Mouse (Mus musculus) ES-E14 (cell line): ENCODE results near the gene Cox14. TPM values are rescaled to one million over a fixed set of nuclear protein-coding genes. Genes with fewer than 3 reads are reported as not detected.

Source experiments
- DNase-seq: peaks from one replicate; pipeline ENCODE4 v3.0.0-alpha.2; 2013; ENCODE audit warnings: low read depth, low spot score
- H3K27ac ChIP-seq: 2 replicates; pipeline ENCODE4 v1.5.1; 2012; ENCODE audit warnings: low read depth, mild to moderate bottlenecking, low read length, moderate library complexity, mixed read lengths; ENCODE audit not compliant: poor library complexity, insufficient read depth, severe bottlenecking
- H3K36me3 ChIP-seq: 2 replicates; pipeline ENCODE4 v1.6.1; 2012; ENCODE audit warnings: mild to moderate bottlenecking, low read length, moderate library complexity, mixed read lengths; ENCODE audit not compliant: control insufficient read depth, poor library complexity, insufficient read depth, severe bottlenecking
- H3K4me1 ChIP-seq, 2 experiments: fragments of 150-350 bp in 1 of 2; sonication (generic) in 1 of 2; 2 replicates each; pipeline ENCODE4 v1.6.1; 2012; ENCODE audit warnings: low read length in 2 of 2, mild to moderate bottlenecking in 1 of 2, mixed read lengths in 1 of 2; ENCODE audit not compliant: control insufficient read depth in 2 of 2, insufficient read depth in 2 of 2, poor library complexity in 1 of 2
- H3K4me3 ChIP-seq, 2 experiments: fragments of 150-350 bp in 1 of 2; sonication (generic) in 1 of 2; 2 replicates each; pipeline ENCODE4 v1.5.1; 2012; ENCODE audit warnings: low read length in 2 of 2, low read depth in 1 of 2, mild to moderate bottlenecking in 1 of 2, mixed read lengths in 1 of 2; ENCODE audit not compliant: insufficient read depth in 1 of 2, poor library complexity in 1 of 2, severe bottlenecking in 1 of 2
- H3K9ac ChIP-seq: 2 replicates; pipeline ENCODE4 v1.6.1; 2012; ENCODE audit warnings: low read depth, mild to moderate bottlenecking, low read length, mixed read lengths; ENCODE audit not compliant: poor library complexity, insufficient read depth, severe bottlenecking
- H3K9me3 ChIP-seq: fragments of 150-350 bp; sonication (generic); 2 replicates; pipeline ENCODE4 v1.6.1; 2012; ENCODE audit warnings: low read depth, mild to moderate bottlenecking, low read length; ENCODE audit not compliant: control insufficient read depth, insufficient read depth
- CHD2 ChIP-seq: IDR thresholded peaks from 2 replicates; pipeline ENCODE4 v1.6.1; 2014; ENCODE audit warnings: mild to moderate bottlenecking, low read depth, low read length, inconsistent platforms
- HCFC1 ChIP-seq: IDR thresholded peaks from 2 replicates; pipeline ENCODE4 v1.6.1; 2012; ENCODE audit warnings: low read length, inconsistent platforms, borderline replicate concordance; ENCODE audit not compliant: insufficient read depth
- MAFK ChIP-seq: IDR thresholded peaks from 2 replicates; pipeline ENCODE4 v1.6.1; 2014; ENCODE audit warnings: mild to moderate bottlenecking, low read depth, low read length, inconsistent platforms; ENCODE audit not compliant: insufficient read depth
- ZC3H11A ChIP-seq: IDR thresholded peaks from 2 replicates; pipeline ENCODE4 v1.6.1; 2012; ENCODE audit warnings: low read depth, mild to moderate bottlenecking, inconsistent platforms, low read length, borderline replicate concordance
- ZNF384 ChIP-seq: IDR thresholded peaks from 2 replicates; pipeline ENCODE4 v1.6.1; 2012; ENCODE audit warnings: low read depth, low read length, inconsistent platforms
- in situ Hi-C, 2 experiments: fragments of 600-800 bp; cut with MboI; formaldehyde crosslinking; loops; one replicate each; pipeline ENCODE4 v1.15.1; 2025; ENCODE audit warnings: low sequenced_read_pairs in 2 of 2, inconsistent platforms in 1 of 2; ENCODE audit not compliant: unreplicated experiment in 2 of 2
- total RNA-seq: library from RNA; depleted of rRNA; stranded (reverse); fragments of 300-350 nt; gene quantifications from 2 replicates; pipeline ENCODE4 v1.2.3, GENCODE M21; 2012

Gene Cox14
- total RNA-seq, 1 experiment = 86.6 TPM

DNA sequence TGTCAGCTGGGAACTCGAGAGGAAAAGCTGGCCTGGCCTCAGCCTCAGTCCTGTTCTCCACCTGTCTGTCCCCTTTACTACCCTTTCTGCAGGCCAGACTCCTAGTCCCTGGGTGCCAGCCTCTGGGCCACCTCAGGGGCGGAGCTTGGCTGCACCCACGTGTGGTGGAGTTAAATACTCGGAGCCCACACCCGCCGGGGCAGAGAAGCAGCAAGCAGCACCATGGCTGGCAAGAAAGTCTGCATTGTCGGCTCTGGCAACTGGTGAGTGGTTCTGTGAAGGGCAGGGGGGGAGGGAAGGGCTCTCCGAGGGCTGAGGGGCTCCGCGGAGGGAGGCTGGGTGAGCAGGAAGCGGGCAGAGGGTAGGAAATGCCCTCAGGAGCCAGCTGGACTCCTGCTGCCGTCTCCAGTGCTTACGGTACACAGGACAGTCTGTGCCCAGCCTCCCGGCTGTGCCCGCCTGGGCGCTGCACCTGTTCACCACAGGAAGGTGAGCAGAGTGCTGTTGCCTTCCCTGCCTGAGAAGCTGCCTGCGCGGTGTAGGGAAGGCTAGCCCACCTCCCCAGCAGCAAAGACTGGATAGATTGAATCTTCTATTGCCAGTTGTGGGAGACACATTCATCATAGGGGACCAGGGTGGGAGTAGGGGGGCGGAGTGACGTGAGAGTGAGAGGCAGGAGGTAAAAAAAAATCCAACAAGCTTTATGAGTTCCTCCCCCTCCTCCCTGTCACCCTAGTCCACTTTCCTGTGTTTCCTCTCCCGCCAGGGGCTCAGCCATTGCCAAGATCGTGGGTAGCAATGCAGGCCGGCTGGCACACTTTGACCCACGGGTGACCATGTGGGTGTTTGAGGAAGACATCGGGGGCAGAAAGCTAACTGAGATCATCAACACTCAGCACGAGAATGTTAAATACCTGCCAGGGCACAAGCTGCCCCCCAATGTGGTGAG lies 7.8 kb upstream of the Cox14 start, which contains the start of gene Gpd1:
Gene Gpd1 (plus strand): TSS at position 130 of the 949 bp plus-strand sequence.
- no peaks in the 10 kb centered on the region for H3K9me3 ChIP-seq
- H3K9ac ChIP-seq = no peak within 1 kb of the TSS
- in situ Hi-C loops = loop anchor here in 1 of 2 experiments (10.0 kb wide), 1 partner anchor 187 kb away; no protein-coding TSS in a partner anchor
- peaks cover 11% of the 10 kb centered on the region for H3K36me3 ChIP-seq
- DNase-seq = no peak
- no peak within 1 kb of the TSS for H3K4me3 ChIP-seq
- no peak within 1 kb of the TSS for H3K27ac ChIP-seq
- TF ChIP-seq ZNF384 = no peak
- TF ChIP-seq CHD2 = no peak
- TF ChIP-seq ZC3H11A = no peak
- TF ChIP-seq MAFK = no peak
- no peak for TF ChIP-seq HCFC1
- H3K4me1 ChIP-seq = peaks cover 0 to 28% of the 10 kb centered on the region in 2 experiments; a peak in 3 of 4 replicates

DNA sequence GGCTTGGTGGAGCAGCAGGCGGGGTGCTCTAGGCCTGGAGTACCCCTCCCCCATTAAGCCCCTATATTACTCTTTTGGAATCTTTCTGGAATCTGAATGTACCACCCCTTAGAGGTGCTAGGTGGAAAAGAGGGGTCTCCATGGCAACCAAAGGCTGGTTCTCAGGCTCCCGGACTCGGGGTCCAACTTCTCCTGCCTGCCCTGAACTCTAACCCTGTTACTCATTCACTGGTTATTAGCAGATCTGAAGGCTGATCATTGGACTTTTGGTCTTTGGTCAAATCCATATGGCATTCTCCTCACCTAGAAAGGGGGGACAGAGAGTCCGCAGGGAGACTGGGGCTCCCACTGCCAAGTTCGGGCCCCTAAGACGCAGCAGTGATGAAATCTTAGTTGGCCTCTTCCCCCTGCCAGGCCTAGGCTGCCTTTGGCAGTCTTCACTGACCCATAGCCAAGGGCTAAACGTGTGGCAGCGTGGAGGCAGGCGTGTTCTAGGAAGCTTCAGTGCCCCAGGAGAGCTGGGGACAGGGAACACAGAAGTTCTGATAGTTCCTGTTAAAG lies 6.9 kb upstream of the Cox14 start:
- Histone ChIP-seq H3K9ac (no peak overlapping the region), H3K36me3 (peaks cover 8% of the 10 kb centered on the region), H3K27ac (no peak overlapping the region), H3K4me3 (no peak overlapping the region), H3K4me1 (peaks cover 0 to 30% of the 10 kb centered on the region in 2 experiments; a peak in 2 of 4 replicates), H3K9me3 (no peaks in the 10 kb centered on the region)
- TF ChIP-seq MAFK (no peak), ZC3H11A (no peak), CHD2 (no peak), ZNF384 (no peak), HCFC1 (no peak)
- DNase-seq = no peak
- in situ Hi-C loops = loop anchor here in 1 of 2 experiments (10.0 kb wide), 1 partner anchor 186 kb away; no protein-coding TSS in a partner anchor

DNA sequence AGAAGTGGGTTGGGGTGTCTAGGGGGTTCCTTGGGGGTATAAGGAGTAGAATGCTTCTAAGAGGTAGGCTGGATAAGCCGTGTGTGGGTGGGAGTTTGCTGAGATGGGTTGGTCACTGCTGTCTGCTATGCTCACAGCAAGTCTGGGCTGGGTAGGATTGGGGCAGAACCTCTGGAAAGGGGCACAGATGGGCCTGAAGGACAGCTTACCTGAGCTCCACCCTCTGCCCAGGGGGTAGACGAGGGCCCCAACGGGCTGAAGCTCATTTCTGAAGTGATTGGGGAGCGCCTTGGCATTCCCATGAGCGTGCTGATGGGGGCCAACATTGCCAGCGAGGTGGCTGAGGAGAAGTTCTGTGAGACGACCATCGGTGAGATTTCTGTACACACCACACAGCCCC lies 5.6 kb upstream of the Cox14 start:
- no peak overlapping the region for H3K9ac ChIP-seq
- in situ Hi-C loops = loop anchor here in 1 of 2 experiments (10.0 kb wide), 1 partner anchor 185 kb away; no protein-coding TSS in a partner anchor
- H3K4me3 ChIP-seq = no peak overlapping the region
- no peaks in the 10 kb centered on the region for H3K9me3 ChIP-seq
- H3K27ac ChIP-seq = no peak overlapping the region
- TF ChIP-seq ZC3H11A = no peak
- no peak for TF ChIP-seq ZNF384
- TF ChIP-seq HCFC1 = no peak
- no peak for TF ChIP-seq MAFK
- no peak for TF ChIP-seq CHD2
- DNase-seq = no peak
- H3K36me3 ChIP-seq = no peaks in the 10 kb centered on the region
- peaks cover 5 to 32% of the 10 kb centered on the region in 2 experiments; a peak in 3 of 4 replicates for H3K4me1 ChIP-seq

DNA sequence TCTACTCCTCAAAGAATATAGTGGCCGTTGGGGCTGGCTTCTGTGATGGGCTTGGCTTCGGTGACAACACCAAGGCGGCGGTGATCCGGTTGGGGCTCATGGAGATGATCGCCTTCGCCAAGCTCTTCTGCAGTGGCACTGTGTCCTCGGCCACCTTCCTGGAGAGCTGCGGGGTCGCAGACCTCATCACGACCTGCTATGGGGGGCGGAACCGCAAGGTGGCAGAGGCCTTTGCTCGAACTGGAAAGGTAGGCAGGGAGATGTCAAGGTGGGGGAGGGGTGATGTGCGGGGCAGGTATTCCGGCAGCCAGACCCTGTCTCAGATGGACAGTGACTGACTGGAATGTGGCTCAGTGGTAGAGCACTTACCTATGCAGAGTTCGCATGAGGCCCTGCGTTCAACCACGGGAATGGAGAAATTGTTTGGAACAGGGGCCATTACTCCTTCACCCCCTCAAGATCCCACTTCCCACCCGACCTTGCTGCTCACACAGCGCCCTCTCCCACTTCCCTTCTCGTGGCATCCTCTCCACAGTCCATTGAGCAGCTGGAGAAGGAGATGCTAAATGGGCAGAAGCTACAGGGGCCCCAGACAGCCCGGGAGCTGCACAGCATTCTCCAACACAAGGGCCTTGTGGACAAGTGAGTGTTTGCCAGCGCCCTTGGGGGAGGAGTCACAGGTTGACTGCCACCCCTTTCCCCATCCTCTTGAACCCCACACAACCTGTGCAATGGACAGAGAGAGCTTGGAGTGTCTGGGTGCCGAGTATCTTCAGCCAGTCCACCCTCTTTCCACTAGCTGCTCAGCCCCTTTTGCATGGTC lies 3.3 kb upstream of the Cox14 start:
- H3K4me1 ChIP-seq = peaks cover 5 to 35% of the 10 kb centered on the region in 2 experiments; a peak in 3 of 4 replicates
- TF ChIP-seq CHD2 (no peak), ZNF384 (no peak), HCFC1 (no peak), MAFK (no peak), ZC3H11A (no peak)
- in situ Hi-C loops = no loop called here
- H3K9me3 ChIP-seq = no peaks in the 10 kb centered on the region
- no peak overlapping the region for H3K4me3 ChIP-seq
- no peak overlapping the region for H3K27ac ChIP-seq
- H3K9ac ChIP-seq = no peak overlapping the region
- no peak for DNase-seq
- no peaks in the 10 kb centered on the region for H3K36me3 ChIP-seq
